Mouse (Mus musculus) forebrain, embryonic 16.5 days (tissue): Measurements from ENCODE around the gene Mesp2. TPM values are rescaled to one million over a fixed set of nuclear protein-coding genes. Genes with fewer than 3 reads are reported as not detected.
"Not testable (repeated sequence)": the region's sequence is repeated elsewhere in the genome, so short reads cannot be mapped to it uniquely, and the experiment has no call there.

ENCODE experiments used
- ATAC-seq: fragments of 200-750 bp; cut with Nextera tagmentation; 2 replicates; pipeline ENCODE4 v1.8.0; 2017; ENCODE audit warnings: mild to moderate bottlenecking, moderate library complexity
- H3K27ac ChIP-seq: fragments of 300-500 bp; sonication (generic); 2 replicates; pipeline ENCODE4 v1.5.1; 2014; ENCODE audit warnings: low read length, control low read depth
- H3K27me3 ChIP-seq: fragments of 300-500 bp; sonication (generic); replicated peaks from 2 replicates; pipeline ENCODE4 v1.6.1; 2014; ENCODE audit warnings: low read length; ENCODE audit not compliant: control insufficient read depth, insufficient read depth
- H3K36me3 ChIP-seq: fragments of 300-500 bp; sonication (generic); 2 replicates; pipeline ENCODE4 v1.6.1; 2014; ENCODE audit not compliant: control insufficient read depth, insufficient read depth
- H3K4me1 ChIP-seq: fragments of 300-500 bp; sonication (generic); replicated peaks from 2 replicates; pipeline ENCODE4 v1.6.1; 2014; ENCODE audit warnings: low read length; ENCODE audit not compliant: control insufficient read depth, insufficient read depth
- H3K4me2 ChIP-seq: fragments of 300-500 bp; sonication (generic); 2 replicates; pipeline ENCODE4 v1.6.1; 2014; ENCODE audit warnings: mild to moderate bottlenecking, low read length, control low read depth
- H3K4me3 ChIP-seq: fragments of 300-500 bp; sonication (generic); replicated peaks from 2 replicates; pipeline ENCODE4 v1.5.1; 2014; ENCODE audit warnings: mild to moderate bottlenecking, low read length, control low read depth
- H3K9ac ChIP-seq: fragments of 300-500 bp; sonication (generic); replicated peaks from 2 replicates; pipeline ENCODE4 v1.6.1; 2014; ENCODE audit warnings: low read depth, low read length, control low read depth
- H3K9me3 ChIP-seq: fragments of 300-500 bp; sonication (generic); 2 replicates; pipeline ENCODE4 v1.6.1; 2016; ENCODE audit warnings: low read length; ENCODE audit not compliant: control insufficient read depth
- WGBS: fragments of 180-500 bp; shearing (Covaris S2); extraction: QIAGEN DNeasy Blood & Tissue Kit; methylation state at CpG from one replicate; pipeline ENCODE4 v1.1.7; 2014; 5-methylcytosine and 5-hydroxymethylcytosine counted together
- polyA plus RNA-seq: library from polyadenylated mRNA; unstranded; fragments of >200 nt; fragmentation: Nextera tagmentation; extraction: Ambion mirVana; gene quantifications from 2 replicates; pipeline ENCODE4 v1.2.1, GENCODE M21; 2015

Mesp2 gene
- polyA plus RNA-seq, 1 experiment from 2014 or later: 1.5 TPM

GRCm38 (mm10) chr7:79781826-79782515, 28.6 kb upstream of the Mesp2 start:
- H3K4me3 ChIP-seq: no peak overlapping the region
- H3K36me3 ChIP-seq: no peaks in the 10 kb centered on the region
- 79% methylated on average over 11 of the region's 11 CpGs for WGBS
- H3K9ac ChIP-seq: no peak overlapping the region
- ATAC-seq: no peak
- H3K27ac ChIP-seq: no peak overlapping the region
- no peak overlapping the region for H3K4me2 ChIP-seq
- H3K27me3 ChIP-seq: no peaks in the 10 kb centered on the region
- peaks cover 3% of the 10 kb centered on the region for H3K4me1 ChIP-seq
- no peaks in the 10 kb centered on the region for H3K9me3 ChIP-seq

- H3K9me3 ChIP-seq: no peaks in the 10 kb centered on the region
- no peaks in the 10 kb centered on the region for H3K36me3 ChIP-seq
- peaks cover 3% of the 10 kb centered on the region for H3K4me1 ChIP-seq
- no peak for ATAC-seq
- H3K27ac ChIP-seq: no peak overlapping the region
- H3K4me3 ChIP-seq: no peak overlapping the region
- H3K4me2 ChIP-seq: no peak overlapping the region
- 80% methylated on average over 2 of the region's 2 CpGs for WGBS
- no peak overlapping the region for H3K9ac ChIP-seq
- no peaks in the 10 kb centered on the region for H3K27me3 ChIP-seq
Measured at GRCm38 (mm10) chr7:79782516-79782855, 28.0 kb upstream of the Mesp2 start.

- 15% methylated on average over 6 of the region's 6 CpGs for WGBS
- H3K4me1 ChIP-seq: no peaks in the 10 kb centered on the region
- H3K36me3 ChIP-seq: no peaks in the 10 kb centered on the region
- no peak overlapping the region for H3K4me3 ChIP-seq
- no peak overlapping the region for H3K27ac ChIP-seq
- H3K4me2 ChIP-seq: no peak overlapping the region
- H3K27me3 ChIP-seq: 0 out of 2 replicates have a peak, but pooled peaks cover 6% of the 10 kb centered on the region
- no peaks in the 10 kb centered on the region for H3K9me3 ChIP-seq
- ATAC-seq: peak; percentile 59; the same call in 1 of the 2 replicates
- H3K9ac ChIP-seq: no peak overlapping the region
Measured at GRCm38 (mm10) chr7:79786295-79786694, 24.2 kb upstream of the Mesp2 start.

- Histone ChIP-seq H3K27me3 (peaks cover 26% of the 10 kb centered on the region), H3K4me1 (peaks cover 12% of the 10 kb centered on the region)
- H3K4me3 ChIP-seq, H3K9ac ChIP-seq, H3K36me3 ChIP-seq, H3K27ac ChIP-seq, H3K9me3 ChIP-seq, H3K4me2 ChIP-seq, ATAC-seq: not testable (repeated sequence)
- 24% methylated on average over 2 of the region's 2 CpGs for WGBS
Measured at GRCm38 (mm10) chr7:79789812-79790211, 20.7 kb upstream of the Mesp2 start.

- peak; percentile 62 for ATAC-seq
- Histone ChIP-seq H3K9ac (peak overlapping the region; percentile 57), H3K4me2 (peak overlapping the region; percentile 79), H3K4me3 (peak overlapping the region; percentile 56), H3K27ac (no peak overlapping the region), H3K36me3 (no peaks in the 10 kb centered on the region), H3K9me3 (no peaks in the 10 kb centered on the region), H3K27me3 (peaks cover 26% of the 10 kb centered on the region), H3K4me1 (peaks cover 12% of the 10 kb centered on the region)
- 2% methylated on average over 80 of the region's 80 CpGs for WGBS
Measured at GRCm38 (mm10) chr7:79792635-79793421, 17.7 kb upstream of the Mesp2 start.

GRCm38 (mm10) chr7:79793688-79794087, 16.8 kb upstream of the Mesp2 start, which contains the start of gene Mesp1:
Gene Mesp1 (minus strand): TSS chr7:79793788.
- Histone ChIP-seq H3K4me3 (peak within 1 kb of the TSS; percentile 56), H3K9me3 (no peaks in the 10 kb centered on the region), H3K27ac (no peak within 1 kb of the TSS), H3K4me2 (peak within 1 kb of the TSS; percentile 79), H3K4me1 (peaks cover 15% of the 10 kb centered on the region), H3K36me3 (no peaks in the 10 kb centered on the region), H3K9ac (peak within 1 kb of the TSS; percentile 57), H3K27me3 (peaks cover 26% of the 10 kb centered on the region)
- whole genome bisulfite sequencing: 81% methylated on average over 6 of the region's 6 CpGs
- ATAC-seq: no peak

- 24% methylated on average over 5 of the region's 5 CpGs for WGBS
- no peak for ATAC-seq
Measured at GRCm38 (mm10) chr7:79798606-79799005, 11.9 kb upstream of the Mesp2 start.

GRCm38 (mm10) chr7:79799048-79799447, 11.5 kb upstream of the Mesp2 start:
- Histone ChIP-seq H3K27ac (no peak overlapping the region), H3K36me3 (no peaks in the 10 kb centered on the region), H3K27me3 (no peaks in the 10 kb centered on the region; the same call in 1 of the 2 replicates), H3K4me3 (no peak overlapping the region), H3K4me1 (0 out of 2 replicates have a peak, but pooled peaks cover 4% of the 10 kb centered on the region), H3K9ac (no peak overlapping the region), H3K4me2 (no peak overlapping the region), H3K9me3 (no peaks in the 10 kb centered on the region)
- WGBS: 2% methylated on average over 8 of the region's 8 CpGs
- no peak for ATAC-seq

More at GRCm38 (mm10) chr7:79798606-79799005, 11.9 kb upstream of the Mesp2 start:
- Histone ChIP-seq H3K27ac (no peak overlapping the region), H3K9me3 (no peaks in the 10 kb centered on the region), H3K9ac (no peak overlapping the region), H3K36me3 (no peaks in the 10 kb centered on the region), H3K27me3 (peaks cover 3% of the 10 kb centered on the region), H3K4me1 (0 out of 2 replicates have a peak, but pooled peaks cover 4% of the 10 kb centered on the region), H3K4me3 (no peak overlapping the region), H3K4me2 (no peak overlapping the region)

- Histone ChIP-seq H3K27me3 (no peaks in the 10 kb centered on the region; the same call in 1 of the 2 replicates), H3K36me3 (no peaks in the 10 kb centered on the region), H3K27ac (no peak overlapping the region), H3K9ac (no peak overlapping the region), H3K9me3 (no peaks in the 10 kb centered on the region), H3K4me2 (no peak overlapping the region), H3K4me3 (no peak overlapping the region), H3K4me1 (0 out of 2 replicates have a peak, but pooled peaks cover 4% of the 10 kb centered on the region)
- ATAC-seq: no peak
- WGBS: 71% methylated on average over 6 of the region's 6 CpGs
Measured at GRCm38 (mm10) chr7:79799506-79799905, 11.0 kb upstream of the Mesp2 start.
